Mouse (Mus musculus) kidney, postnatal 25 days (tissue): ENCODE results near the gene Foxf2.

Experiments
- DNase-seq, 2 experiments: peaks; one replicate each; pipeline ENCODE4 v3.0.0; 2021; ENCODE audit warnings: mixed read lengths in 2 of 2

Foxf2 gene

GRCm38 (mm10) chr13:31625333-31626101 lies at the start of gene Foxf2:
Foxf2 (plus strand) TSS chr13:31625816.
- no peak for DNase-seq

- no peak for DNase-seq
Measured at GRCm38 (mm10) chr13:31576696-31577095, 48.9 kb upstream of the Foxf2 start.

- peak in 1 of 2 experiments; percentile 50 for DNase-seq
Measured at GRCm38 (mm10) chr13:31577576-31577975, 48.0 kb upstream of the Foxf2 start.

DNA sequence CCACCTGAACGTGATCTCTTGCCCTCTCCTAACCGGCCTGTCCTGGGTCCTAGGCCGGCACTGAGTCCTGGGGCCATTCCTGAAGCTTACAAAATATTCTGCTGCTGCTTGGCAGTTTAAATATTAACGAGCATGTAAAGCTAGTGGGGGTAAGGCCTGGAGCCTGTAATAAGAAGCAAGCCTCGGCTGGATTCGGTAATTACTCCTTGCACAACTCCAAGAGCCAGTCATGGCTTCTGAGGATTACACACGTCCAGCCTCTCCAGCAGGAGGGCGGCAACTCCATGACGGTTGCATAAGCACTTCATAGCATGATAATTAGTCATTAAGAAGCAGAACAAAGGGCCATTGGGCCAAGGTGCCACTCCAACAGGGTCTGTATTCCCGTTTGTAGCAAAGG lies 47.2 kb upstream of the Foxf2 start:
- DNase-seq: peak; percentile 63 to 86

- peak; percentile 59 to 68 for DNase-seq
Measured at GRCm38 (mm10) chr13:31579866-31580265, 45.8 kb upstream of the Foxf2 start.

DNA sequence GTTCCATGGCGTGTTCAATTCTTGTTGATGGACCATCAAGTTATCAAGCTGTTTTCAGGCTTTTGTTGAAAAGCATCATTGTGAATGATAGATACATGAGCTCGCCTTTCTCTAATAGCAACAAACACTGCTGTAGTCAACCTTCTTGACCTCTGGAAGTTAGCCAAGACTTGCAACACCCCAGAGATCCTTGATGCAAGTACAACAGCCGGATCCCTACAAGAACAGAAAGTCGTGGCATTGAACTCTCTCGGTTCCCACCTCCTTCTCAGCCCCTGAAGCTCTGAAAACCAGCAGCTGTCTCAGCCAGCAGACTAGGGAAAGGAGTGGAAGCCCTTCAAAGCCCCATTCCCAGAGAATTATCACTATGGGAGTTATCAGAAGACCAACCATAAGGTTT lies 38.3 kb upstream of the Foxf2 start:
- no peak for DNase-seq

DNA sequence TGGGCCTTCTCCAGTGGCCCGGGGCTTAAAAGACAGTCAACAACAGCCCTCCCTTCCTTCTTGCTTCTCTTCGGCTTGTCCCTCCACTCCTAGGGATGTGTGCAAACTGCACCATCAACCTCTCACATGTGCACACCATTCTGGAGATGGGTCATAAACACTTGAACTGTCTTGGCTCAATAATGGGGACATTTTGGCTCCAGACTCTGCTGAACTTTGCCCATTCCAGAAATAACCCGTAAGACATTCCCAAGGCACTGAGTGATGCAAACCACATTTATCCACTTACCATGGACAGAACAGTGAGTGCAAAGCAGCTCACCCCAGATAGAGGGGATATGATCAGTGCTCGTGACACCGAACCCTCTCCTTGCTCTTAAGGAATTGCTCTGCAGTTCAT lies 26.0 kb upstream of the Foxf2 start:
- DNase-seq: no peak

- no peak for DNase-seq
Measured at GRCm38 (mm10) chr13:31603964-31604363, 21.7 kb upstream of the Foxf2 start.

GRCm38 (mm10) chr13:31614724-31615465 lies 10.7 kb upstream of the Foxf2 start:
- no peak for DNase-seq

GRCm38 (mm10) chr13:31615561-31616165 lies 10.0 kb upstream of the Foxf2 start:
- DNase-seq: no peak

DNA sequence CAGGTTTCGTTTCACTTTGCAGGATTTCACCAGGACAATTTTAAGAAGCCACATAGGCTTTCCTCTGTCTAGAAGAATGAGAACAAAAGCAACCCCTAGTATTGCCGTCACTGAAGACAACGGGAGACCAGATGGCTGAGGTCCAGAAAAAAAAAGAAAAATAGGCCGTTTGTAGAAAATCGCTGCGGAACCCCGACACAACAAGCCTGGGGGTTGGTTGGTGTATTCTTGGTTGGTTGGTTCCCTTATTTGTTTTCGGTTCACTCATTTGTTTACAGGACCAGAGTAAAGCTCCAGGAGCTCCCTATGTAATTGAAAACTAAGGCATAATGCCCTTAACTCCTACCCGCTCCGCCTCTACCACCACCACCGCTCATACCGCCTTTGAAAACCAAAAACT lies 7.6 kb upstream of the Foxf2 start:
- DNase-seq: no peak

- DNase-seq: peak; percentile 62 to 68
Measured at GRCm38 (mm10) chr13:31618416-31618815, 7.2 kb upstream of the Foxf2 start.

GRCm38 (mm10) chr13:31618919-31619655 lies 6.5 kb upstream of the Foxf2 start:
- DNase-seq: no peak

DNA sequence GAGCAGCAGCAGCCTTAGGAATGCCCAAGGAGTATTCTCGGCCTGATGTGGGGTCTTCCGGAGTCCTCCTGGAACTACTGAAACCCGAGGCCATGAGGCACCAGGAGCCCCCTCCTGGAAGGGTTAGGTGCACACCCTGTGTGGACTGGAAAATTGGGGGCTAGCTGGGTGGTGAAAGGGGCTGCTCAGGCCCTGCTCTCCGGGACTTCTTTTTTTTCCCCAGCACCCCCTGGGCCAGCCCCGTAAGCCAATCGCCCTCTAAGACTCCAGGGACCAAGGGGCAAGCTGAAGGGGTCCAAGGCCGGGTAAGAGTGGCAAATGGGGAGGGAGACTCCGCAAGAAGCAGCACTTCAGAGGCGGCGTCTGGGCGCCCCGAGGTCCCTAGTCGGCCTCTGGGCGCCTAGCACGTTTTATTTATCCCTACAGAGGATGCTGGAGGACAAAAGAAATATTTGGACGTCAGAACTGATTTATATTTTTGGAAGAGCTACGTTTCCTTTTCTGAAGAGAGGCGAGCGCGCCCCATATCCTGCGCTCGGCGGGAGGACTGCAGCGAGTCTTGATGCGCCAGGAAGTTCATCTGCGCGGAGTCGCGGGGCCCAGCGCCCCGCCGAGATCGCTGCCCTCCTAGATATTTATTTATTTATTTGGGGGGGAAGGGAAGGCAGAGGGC lies 5.7 kb upstream of the Foxf2 start:
- no peak for DNase-seq

DNA sequence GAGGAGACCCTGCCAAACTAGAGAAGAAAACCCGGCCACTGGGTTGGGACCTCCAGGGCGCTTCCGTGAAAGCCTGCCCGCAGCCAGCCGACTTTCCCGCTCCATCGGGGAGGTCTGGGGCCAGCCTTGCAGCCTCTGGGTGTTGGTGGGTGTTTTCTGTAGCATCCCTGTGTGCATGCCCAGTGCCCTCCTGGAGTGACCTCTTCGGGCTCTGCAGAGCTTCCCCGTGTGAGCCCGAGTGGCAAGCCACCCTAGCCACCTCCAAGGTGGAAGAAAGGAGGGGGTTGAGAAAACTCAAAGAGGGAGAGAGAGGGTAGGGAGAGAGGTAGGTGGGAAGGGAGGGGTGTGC lies 5.1 kb upstream of the Foxf2 start:
- no peak for DNase-seq

DNA sequence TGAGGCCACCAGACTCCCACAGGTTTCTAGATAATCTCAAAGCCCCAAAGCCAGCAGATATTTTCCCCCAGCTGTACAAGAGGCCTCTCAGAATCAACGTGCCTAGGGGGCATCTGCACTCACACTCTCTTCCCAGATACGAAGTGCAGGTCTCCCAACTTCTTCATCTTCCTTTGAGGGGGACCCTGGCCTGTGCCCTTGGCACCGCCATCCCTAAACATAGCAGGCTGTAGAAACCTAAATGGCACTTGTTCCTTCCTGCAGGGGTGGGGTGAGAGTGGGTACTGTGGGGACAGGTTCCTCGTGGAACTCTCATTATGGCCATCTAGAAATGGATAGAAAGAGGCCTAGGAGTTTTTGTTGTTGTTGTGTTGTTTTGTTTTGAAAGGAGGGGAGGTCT lies 4.7 kb upstream of the Foxf2 start:
- no peak for DNase-seq

GRCm38 (mm10) chr13:31621741-31622140 lies 3.9 kb upstream of the Foxf2 start:
- no peak for DNase-seq

DNA sequence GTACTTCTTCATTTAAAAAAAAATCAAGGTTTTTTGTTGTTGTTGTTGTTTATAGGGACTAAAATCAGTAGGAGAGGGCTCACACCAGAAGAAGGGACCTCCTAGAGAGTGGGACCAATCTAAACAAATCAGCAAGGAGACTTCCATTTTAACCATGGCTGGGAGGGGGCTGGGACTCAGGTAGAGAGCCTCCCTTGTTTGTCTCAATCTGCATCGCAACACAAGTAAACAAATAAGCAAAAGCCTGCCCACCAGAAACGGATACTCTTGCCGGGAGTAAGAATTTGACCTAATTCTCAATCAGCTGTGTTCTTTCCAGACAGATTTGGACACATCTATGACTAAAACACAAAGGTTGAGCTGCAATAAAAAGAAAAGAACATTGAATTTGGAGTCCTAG lies 3.2 kb upstream of the Foxf2 start:
- DNase-seq: no peak

DNA sequence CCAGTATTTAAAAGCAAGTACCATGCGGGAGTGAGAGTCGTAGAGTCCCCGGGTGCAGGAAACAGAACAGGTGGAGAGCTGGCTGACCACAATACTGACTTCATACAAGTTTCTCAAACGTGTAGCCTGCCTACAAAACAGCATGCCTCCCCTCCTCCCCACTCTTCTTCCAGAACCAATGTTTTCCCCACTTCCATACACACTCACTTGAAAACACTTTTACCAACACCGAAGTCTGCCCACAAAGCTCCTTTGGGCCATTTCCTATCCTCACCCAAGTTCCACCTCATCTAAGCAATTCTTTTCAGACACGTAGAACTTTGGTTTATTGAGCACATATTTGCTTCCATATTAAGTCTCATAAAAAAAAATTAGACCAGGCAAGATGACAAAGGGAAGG lies 2.3 kb upstream of the Foxf2 start:
- no peak for DNase-seq

DNA sequence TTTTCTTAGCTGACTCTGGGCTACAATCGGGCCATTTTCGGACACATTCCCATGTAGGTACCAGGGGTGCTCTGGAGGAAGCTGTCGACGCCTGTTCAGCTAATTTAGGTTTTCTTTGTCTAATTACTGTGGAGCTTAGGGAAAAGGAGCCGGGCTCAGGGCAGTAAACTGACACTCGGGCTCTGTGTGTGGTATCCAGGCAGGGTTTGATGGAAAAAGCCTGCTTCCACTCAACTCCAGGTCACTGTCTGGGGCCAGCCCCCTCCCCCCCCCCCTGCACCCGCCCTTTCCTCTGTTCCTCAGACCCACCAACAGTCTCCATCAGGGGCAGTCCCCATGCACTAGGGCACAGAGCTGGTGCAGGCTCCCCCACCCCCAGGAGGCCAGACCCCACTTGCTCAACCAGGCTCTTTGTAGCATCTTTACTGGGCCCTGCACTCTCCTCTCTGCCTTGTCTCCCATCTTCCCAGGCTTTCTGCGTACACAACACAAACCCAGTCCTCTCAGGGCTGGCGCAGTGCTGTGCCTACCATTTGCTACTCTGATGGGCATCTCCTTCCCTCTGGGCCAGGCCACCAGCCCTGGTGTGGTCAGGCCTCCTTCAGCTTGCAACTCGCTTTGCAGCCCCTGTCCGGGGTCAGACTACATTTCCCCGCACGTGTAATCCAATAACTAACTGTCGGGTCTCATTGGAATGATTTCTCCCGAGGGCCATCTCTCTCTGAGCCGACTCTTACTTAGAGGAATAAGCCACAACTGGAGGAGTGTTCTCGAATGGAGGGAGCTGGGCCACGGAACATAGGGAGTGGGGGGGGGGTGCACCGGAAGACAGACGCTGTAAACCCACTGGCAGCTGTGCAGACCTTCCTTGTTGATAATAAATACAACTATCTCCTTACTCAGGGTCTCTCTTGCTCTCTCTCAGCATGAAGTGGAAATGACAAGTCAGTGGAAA lies 1.4 kb upstream of the Foxf2 start:
- no peak for DNase-seq

DNA sequence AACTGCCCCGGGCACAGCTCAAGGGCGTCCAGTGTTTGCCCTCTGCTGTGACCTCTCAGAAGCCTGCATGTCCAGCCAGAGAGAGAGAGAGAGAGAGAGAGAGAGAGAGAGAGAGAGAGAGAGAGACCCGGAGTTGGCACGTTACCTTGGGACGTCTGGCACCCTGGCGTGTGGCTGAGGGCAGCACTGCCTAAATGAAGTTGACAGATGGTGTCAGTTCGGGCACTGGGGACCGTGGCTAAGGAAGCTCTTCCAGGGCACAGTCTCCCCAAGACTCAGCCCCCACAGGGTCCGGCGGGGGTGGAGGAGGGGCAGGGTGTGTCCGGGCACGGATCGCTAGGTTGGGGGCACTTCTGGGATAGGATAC lies 667 bp upstream of the Foxf2 start:
- no peak for DNase-seq
